In genomic region chr6:144082297-144082696, GRCm38 (mm10) we compare ENCODE assay signal across 28 mouse cellular contexts.
"Had no signal": no experiment of that assay in that cellular context is flagged by ENCODE, and none has a peak within 500 bp of the region (broad histone marks: within the 10 kb centered on the region; RNA-seq: fewer than 3 reads in every experiment).

No protein-coding gene starts in this region.

- H3K9ac ChIP-seq: liver, embryonic 12.5 days; liver, embryonic 13.5 days; liver, embryonic 14.5 days; liver, embryonic 15.5 days; liver, postnatal 0 days; lung, embryonic 14.5 days; lung, embryonic 15.5 days; midbrain, embryonic 12.5 days; midbrain, embryonic 13.5 days; midbrain, embryonic 15.5 days had no signal

- H3K4me3 ChIP-seq: left cerebral cortex, adult 2 months; liver, embryonic 12.5 days; liver, embryonic 13.5 days; liver, embryonic 15.5 days; lung, embryonic 15.5 days; megakaryocyte, embryonic 14.5 days; midbrain, embryonic 10.5 days; midbrain, embryonic 12.5 days; midbrain, embryonic 13.5 days; midbrain, embryonic 15.5 days; myocyte had no signal

- H3K27ac ChIP-seq: left cerebral cortex, adult 2 months; liver, embryonic 12.5 days; liver, embryonic 13.5 days; liver, embryonic 14.5 days; liver, embryonic 15.5 days; lung, embryonic 15.5 days; macrophage; midbrain, embryonic 10.5 days; midbrain, embryonic 12.5 days; midbrain, embryonic 13.5 days; midbrain, embryonic 15.5 days had no signal

- H3K36me3 ChIP-seq: liver, embryonic 12.5 days; liver, embryonic 13.5 days; liver, embryonic 15.5 days; lung, embryonic 15.5 days; midbrain, embryonic 10.5 days; midbrain, embryonic 12.5 days; midbrain, embryonic 13.5 days; midbrain, embryonic 15.5 days had no signal

- H3K9me3 ChIP-seq: liver, embryonic 12.5 days; liver, embryonic 13.5 days; liver, embryonic 15.5 days; lung, embryonic 15.5 days; megakaryocyte, embryonic 14.5 days; midbrain, embryonic 10.5 days; midbrain, embryonic 12.5 days; midbrain, embryonic 13.5 days; midbrain, embryonic 15.5 days had no signal

- DNase-seq: layer of hippocampus, postnatal 36 days; left cerebral cortex, postnatal 4 days; liver; liver, embryonic 13.5 days; liver, postnatal 0 days; lung, adult 18-20 months; lung, adult 2 months; lung, embryonic 14.5 days; lung, postnatal 10 days; lung, postnatal 14 days; lung, postnatal 36 days; lung, postnatal 4 days; midbrain, embryonic 14.5 days had no signal

- H3K27me3 ChIP-seq: liver, embryonic 12.5 days; liver, embryonic 13.5 days; liver, embryonic 15.5 days; lung, embryonic 15.5 days; midbrain, embryonic 12.5 days; midbrain, embryonic 13.5 days; midbrain, embryonic 15.5 days had no signal

- H3K4me1 ChIP-seq: liver, embryonic 12.5 days; liver, embryonic 13.5 days; liver, embryonic 15.5 days; lung, embryonic 15.5 days; megakaryocyte, embryonic 14.5 days; midbrain, embryonic 10.5 days; midbrain, embryonic 12.5 days; midbrain, embryonic 13.5 days; midbrain, embryonic 15.5 days had no signal

- ATAC-seq: liver, embryonic 12.5 days; liver, postnatal 0 days; lung, postnatal 0 days; midbrain, embryonic 13.5 days; midbrain, embryonic 15.5 days; midbrain, embryonic 16.5 days had no signal

- H3K4me2 ChIP-seq: liver, embryonic 12.5 days; liver, embryonic 13.5 days; liver, embryonic 15.5 days; lung, embryonic 14.5 days; lung, embryonic 15.5 days; midbrain, embryonic 11.5 days; midbrain, embryonic 12.5 days; midbrain, embryonic 13.5 days; midbrain, embryonic 15.5 days had no signal
